22 mouse cellular contexts compared by ENCODE assay signal in the genomic region with DNA sequence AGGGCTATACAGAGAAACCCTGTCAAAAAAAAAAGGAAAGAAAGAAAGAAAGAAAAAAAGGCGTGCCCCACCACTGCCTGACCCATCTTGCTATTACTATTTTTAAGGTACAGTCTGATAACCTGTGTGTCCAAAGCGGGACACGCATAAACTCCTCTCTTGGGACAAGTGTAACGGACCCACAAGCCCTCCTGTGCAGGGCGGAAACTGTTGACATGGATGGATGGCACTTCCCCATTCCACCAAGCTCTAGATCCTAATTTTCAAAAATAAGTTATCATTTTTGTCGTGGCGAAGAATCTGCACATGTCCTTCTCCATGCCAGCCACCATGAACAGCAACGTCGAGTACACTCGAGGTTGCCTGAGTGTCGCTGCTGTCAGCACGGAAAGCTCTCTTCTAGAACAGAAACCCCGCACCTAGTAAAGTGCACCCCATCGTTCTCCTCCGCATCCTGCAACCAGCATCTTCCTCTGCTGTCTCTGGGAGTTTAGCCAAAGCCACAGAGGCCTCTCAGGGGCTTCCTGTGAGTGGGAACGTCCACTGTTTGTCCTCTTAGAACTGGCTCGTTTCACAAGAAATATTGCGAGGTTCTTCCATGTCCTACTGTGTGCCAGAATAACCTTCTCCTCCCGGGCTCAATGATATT.
"Had no signal": no experiment of that assay in that cellular context is flagged by ENCODE, and none has a peak within 500 bp of the region (broad histone marks: within the 10 kb centered on the region; RNA-seq: fewer than 3 reads in every experiment).

No protein-coding gene starts in this region.

- ATAC-seq: intestine, postnatal 0 days; midbrain, embryonic 15.5 days had no signal

- H3K27ac ChIP-seq: kidney, postnatal 0 days; limb, embryonic 13.5 days; liver, embryonic 14.5 days; midbrain, embryonic 12.5 days; midbrain, embryonic 15.5 days; neural tube, embryonic 12.5 days; neural tube, embryonic 15.5 days; stomach, embryonic 15.5 days had no signal

- H3K9me3 ChIP-seq: limb, embryonic 13.5 days; megakaryocyte, embryonic 14.5 days; midbrain, embryonic 12.5 days; midbrain, embryonic 15.5 days; neural tube, embryonic 12.5 days; neural tube, embryonic 15.5 days; stomach, embryonic 15.5 days had no signal

- DNase-seq: kidney, adult 2 months; kidney, postnatal 25 days; layer of hippocampus, postnatal 36 days; left cerebral cortex, postnatal 4 days; liver; lung, adult 2 months; lung, postnatal 14 days; lung, postnatal 4 days; right cerebral cortex, adult 18-20 months; right cerebral cortex, postnatal 14 days; right cerebral cortex, postnatal 4 days; thymus, postnatal 25 days had no signal

- H3K36me3 ChIP-seq: limb, embryonic 13.5 days; midbrain, embryonic 12.5 days; midbrain, embryonic 15.5 days; neural tube, embryonic 12.5 days; neural tube, embryonic 15.5 days; stomach, embryonic 15.5 days had no signal

- H3K4me1 ChIP-seq: midbrain, embryonic 15.5 days; neural tube, embryonic 12.5 days; neural tube, embryonic 15.5 days had no signal

- H3K4me2 ChIP-seq: limb, embryonic 13.5 days; midbrain, embryonic 12.5 days; midbrain, embryonic 15.5 days; neural tube, embryonic 12.5 days; neural tube, embryonic 15.5 days; stomach, embryonic 15.5 days had no signal

- H3K9ac ChIP-seq: limb, embryonic 13.5 days; liver, embryonic 14.5 days; midbrain, embryonic 12.5 days; midbrain, embryonic 15.5 days; neural tube, embryonic 12.5 days; neural tube, embryonic 15.5 days; stomach, embryonic 15.5 days had no signal

- H3K4me3 ChIP-seq: limb, embryonic 13.5 days; megakaryocyte, embryonic 14.5 days; midbrain, embryonic 12.5 days; midbrain, embryonic 15.5 days; neural tube, embryonic 12.5 days; neural tube, embryonic 15.5 days; stomach, embryonic 15.5 days had no signal

- H3K27me3 ChIP-seq: limb, embryonic 13.5 days; midbrain, embryonic 12.5 days; midbrain, embryonic 15.5 days; neural tube, embryonic 12.5 days; neural tube, embryonic 15.5 days; stomach, embryonic 15.5 days had no signal
